Mouse (Mus musculus): ENCODE data around the gene Tgfb1i1. TPM values are rescaled to one million over a fixed set of nuclear protein-coding genes. Genes with fewer than 3 reads are reported as not detected.

The Tgfb1i1 gene
- total RNA-seq, 4 experiments from 2014 or later = 16.0 to 17.2 (median 16.5) TPM

DNA sequence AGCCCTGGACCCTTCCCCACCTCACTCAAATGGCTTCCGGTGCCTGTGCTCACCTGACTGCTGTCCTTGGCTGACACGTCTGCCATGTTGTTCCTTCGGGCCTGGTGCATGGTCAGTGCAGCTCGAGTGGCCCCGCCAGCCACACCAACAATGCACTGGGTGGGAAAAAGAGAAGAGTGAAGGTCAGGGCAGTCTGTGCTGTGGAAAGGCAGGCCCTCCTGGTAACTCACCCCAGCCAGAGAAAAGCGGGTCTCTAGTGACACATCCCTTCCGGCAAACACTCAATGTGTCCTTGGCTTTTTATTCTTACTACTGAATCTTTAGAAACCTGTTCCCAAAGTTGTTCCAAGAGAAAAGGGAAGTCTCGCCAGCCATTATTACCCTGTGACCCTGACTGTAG, 38.4 kb downstream of the Tgfb1i1 start:
- DNase-seq (ENCODE audit: low spot score in 2 of 2) = no peak

DNA sequence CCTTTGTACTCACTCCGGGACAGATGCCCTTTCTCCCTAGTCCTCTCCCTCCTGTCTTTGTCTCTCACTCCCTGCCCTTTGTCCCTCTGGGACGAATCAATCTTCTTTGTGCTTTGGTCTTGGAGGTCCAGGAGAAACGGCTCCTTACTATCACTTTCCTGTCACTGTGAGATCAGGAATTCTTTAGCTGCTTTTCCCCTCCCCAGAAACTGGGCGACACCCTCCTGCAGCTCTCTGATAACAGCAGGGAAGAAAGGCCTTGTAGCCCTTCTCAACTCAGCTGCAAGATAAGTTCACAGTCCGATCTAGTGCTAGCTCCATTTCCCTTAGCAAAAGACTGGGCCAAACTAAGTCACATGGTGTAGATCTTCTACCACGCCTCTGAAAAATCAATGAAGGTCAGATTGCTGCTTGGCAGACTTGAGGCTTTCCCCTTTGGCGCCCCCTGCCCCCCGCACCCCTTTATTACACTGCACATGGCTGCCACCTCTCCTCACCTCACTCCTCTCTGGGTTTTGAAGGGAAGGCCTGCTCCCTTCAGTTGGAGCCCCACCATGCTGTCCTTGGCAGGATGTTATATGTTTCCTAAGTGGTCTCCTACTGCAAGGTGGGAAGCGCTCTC, 42.4 kb downstream of the Tgfb1i1 start:
- no peak for DNase-seq (ENCODE audit: low spot score in 2 of 2)

DNA sequence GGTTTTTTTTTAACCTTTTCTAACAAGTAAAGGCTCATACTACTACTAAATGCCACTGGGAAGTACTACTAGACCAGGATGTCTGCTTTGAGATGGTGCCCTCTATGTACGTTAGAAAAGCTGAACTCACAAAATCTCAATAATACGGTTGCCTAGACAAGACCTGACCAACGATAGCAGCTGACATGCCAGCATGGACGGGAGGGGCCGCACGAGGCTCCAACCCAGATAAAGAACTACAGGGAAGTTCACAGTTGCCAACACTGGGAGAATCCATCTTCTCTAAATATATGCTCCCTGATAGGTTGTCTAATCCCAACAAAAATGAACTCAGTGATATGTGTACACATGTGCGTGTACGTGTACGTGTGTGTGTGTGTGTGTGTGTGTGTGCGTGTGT, 48.2 kb downstream of the Tgfb1i1 start:
- no peak for DNase-seq (ENCODE audit: low spot score in 2 of 2)

DNA sequence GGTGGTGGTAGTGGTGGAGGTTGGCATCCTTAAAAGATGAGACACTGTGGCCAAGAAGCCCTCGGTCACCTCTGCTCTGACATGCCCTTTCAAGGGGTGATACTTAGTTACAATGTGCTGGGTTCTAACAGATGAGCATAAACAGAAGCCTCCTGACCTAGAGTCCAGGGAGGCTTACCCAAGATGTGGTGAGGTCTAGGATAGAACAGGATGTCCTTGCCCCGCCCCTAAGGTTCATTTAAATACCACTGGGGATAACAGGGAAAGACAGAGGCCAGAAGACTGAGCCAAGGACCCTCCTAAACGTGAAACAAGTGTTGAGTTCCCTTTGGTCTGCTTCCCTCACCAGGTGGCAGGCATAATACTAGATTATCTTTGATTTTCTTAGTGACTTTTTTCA, 49.9 kb downstream of the Tgfb1i1 start:
- DNase-seq (ENCODE audit: low spot score in 2 of 2) = no peak

DNA sequence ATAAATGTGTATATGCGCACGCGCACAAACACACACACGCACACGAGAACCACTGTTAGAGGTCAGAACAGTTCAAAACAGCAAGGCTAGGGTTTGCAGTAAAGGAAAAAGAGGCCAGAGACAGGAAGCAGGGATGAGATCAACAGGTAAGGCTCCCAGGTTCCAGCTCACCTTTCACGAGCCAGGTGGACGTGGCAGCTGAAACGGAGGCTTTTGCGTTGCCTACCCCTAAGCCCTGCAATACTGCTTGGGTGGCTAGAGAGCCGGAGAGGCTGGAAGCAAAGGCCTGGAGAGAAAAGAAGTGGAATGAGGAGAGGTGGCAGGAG, 50.6 kb downstream of the Tgfb1i1 start:
- DNase-seq (ENCODE audit: low spot score in 2 of 2) = no peak

DNA sequence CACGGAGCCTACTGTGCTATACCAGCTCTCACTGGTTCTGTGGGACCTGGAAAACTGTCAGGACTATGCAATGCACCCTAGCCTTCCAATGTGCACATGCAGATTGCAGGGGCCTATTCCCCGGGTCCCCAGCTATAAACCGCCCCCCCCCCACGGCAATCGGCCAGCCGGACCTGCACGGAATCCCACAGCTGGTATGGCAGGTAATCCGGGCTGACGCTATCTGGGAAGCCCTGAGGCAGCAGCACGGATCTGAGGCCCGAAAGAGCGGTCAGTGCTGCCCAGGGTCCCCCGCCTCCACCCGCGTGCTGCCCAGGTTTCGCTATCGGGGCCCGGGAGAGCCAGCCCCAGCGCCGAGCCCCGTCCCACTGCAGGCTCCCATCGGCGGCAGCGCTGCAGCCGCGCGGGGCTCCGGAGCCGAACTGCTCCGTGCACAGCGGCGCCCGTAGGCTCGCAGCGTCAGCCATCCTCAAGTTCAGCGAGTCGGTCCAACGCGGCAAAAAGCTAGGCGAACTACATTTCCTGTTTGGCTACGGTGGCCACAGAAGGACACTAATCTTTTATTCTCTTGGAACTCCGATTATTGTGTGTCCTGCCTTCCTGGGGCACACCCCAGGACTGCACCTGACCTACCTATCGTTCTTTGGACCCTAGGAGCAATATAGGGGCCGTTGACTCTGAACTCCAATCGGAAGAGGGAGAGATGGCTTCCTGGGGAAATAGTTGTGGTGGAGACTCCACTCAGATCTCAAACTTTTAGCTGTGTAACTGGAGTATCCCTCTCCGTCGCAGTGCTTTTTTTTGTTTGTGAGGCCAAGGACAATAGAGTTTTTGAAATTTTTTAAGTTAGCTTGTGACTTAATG, 51.2 kb downstream of the Tgfb1i1 start, which contains the start of gene BC017158:
TSS of gene BC017158 (minus strand) at position 554 of the 864 bp plus-strand sequence.
- peak; percentile 46 to 60 for DNase-seq (ENCODE audit: low spot score in 2 of 2)

DNA sequence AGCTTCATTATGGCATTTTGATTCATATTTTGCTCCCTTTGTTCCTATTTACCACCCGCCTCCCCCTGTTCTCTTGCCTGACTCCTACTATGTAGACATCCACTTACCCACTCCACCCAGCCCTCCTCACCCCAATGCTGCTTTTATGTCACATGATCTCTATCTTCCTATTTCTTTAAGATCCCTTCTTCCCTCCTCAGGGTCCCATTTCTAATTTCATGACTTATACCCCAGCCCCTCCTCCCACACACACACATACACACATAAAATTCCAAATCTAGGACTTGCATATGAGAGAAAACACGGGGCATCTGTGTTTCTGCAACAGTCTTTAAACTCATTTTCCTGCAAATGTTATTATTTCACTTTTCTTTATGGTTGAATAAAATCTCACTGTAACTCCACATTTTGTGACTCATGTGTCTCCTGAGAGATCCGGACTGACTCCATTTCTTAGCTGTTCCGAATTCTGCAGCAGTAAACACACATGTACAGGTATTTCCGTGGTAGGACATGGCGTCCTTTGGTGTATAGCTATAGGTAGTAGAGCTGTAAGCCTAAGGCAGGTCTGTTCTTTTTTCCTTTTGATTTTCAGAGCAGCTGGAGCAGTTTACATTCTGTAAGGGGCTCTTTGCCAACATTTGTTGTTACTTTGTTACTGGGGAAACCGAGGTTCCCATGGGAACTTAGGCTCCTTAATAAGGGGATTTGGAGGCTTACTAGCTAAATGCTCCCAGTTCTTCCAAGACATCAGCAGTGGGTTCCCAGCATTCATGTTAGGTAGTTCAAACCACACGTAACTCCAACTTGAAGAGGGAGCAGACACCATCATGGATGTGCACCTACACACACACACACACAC, 52.1 kb downstream of the Tgfb1i1 start:
- no peak for DNase-seq (ENCODE audit: low spot score in 2 of 2)

DNA sequence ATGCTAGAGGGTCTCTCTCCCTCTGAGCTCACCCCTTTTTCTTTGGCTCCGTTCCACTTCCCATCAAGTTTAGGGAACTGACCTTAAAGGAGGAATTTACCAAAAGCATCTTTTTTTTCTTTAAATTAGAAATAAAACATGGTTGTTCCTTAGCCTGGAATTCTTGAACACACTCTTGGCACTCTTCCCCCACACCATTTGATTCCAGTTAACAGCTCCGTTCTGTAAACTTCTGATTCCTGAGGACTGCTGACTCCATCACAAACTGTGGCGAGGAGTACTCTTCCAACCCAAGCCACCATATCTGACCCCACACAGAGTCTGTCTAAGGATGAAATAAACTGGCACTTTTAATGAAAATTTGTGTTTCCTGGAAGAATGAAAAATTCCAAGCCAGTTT, 54.3 kb downstream of the Tgfb1i1 start:
- DNase-seq (ENCODE audit: low spot score in 2 of 2) = no peak

DNA sequence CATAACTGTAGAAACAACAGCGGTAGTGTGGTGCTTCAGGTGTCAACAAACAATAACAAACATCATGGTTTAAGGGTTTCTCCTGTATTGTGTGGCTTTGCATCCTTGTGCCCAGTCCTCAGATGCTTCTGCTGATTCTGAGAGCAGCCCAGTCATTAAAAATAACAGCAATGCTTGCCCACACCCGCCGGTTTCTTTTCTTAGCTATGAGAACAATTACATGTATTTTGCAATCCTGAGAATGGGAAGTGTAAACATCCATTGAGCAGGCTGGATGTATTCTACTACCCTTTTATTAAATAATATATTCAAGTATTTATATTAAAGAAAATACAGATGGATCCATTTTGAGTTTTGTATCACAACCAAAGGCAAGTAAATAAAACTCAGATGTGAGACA, 55.5 kb downstream of the Tgfb1i1 start:
- DNase-seq (ENCODE audit: low spot score in 2 of 2) = no peak

DNA sequence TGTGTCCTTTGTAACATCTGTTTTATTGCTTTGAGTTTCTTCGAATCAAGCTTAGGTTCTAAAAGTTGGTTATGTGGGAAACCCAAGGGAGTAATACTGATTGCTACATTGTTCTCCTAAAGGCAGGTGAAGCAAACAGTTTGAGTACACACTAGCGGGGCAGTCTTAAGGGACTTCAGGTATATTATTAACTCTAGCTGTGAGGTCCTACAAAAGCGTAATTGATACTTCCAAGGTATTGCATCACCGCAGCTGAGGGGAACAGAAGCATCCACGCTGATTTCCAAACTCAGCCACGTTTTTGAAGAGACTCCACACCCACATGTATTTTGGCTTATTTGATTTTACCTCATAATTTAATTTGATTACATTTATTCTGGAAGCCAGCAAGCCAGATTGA, 57.6 kb downstream of the Tgfb1i1 start:
- DNase-seq (ENCODE audit: low spot score in 2 of 2) = no peak

DNA sequence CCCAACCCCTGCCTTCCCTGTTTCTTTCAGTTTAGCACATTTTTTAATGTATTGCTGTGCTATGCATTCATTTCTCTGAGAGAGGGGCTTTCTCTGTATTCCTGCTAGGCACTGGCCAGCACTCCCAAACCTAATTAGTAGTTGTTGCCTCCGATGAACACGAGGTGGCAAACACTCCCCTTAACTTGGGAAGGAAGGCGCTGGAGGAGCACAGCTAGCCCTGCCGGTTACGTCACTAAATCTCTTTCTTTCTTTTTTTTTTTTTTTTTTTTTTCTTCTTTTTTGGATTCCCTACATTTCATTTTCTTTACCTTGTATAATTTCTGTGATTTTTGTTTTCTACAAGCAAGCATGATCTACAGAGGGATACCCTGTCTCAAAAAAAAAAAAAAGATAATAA, 58.3 kb downstream of the Tgfb1i1 start:
- no peak for DNase-seq (ENCODE audit: low spot score in 2 of 2)

Small RNA genes lying within 50 kb of the gene (microRNA-seq; reads per million reads assigned to microRNA genes)
- 1.1 to 3.3 reads per million in 2 experiments for gene Mir3103

Other genes with a start within 250 kb of the Tgfb1i1 start
- gene Trim72, start 242.9 kb upstream of the Tgfb1i1 start, total RNA-seq (2022) = 1 to 10 TPM in 3 of 4 experiments, under 1 TPM in 1; 0.96 to 1.5 (median 1.4) TPM
- 10 to 100 TPM; 11.2 to 21.7 (median 15.7) TPM for gene Itgam, start 184.2 kb upstream of the Tgfb1i1 start, total RNA-seq (2022)
- gene Gm49368, start 184.1 kb upstream of the Tgfb1i1 start, total RNA-seq (2022) = under 1 TPM in 2 of 4 experiments, not detected in 2; 0.14 to 0.18 TPM
- gene Itgax, start 117.3 kb upstream of the Tgfb1i1 start, total RNA-seq (2022) = 10 to 100 TPM in 2 of 4 experiments, under 1 TPM in 2; 0.26 to 22.1 (median 9.0) TPM
- gene Itgad, start 92.4 kb upstream of the Tgfb1i1 start, total RNA-seq (2022) = 1 to 10 TPM in 1 of 4 experiments, under 1 TPM in 1, not detected in 2; 0.66 to 1.4 TPM
- 10 to 100 TPM in 2 of 4 experiments, 1 to 10 TPM in 2; 4.5 to 14.1 (median 9.5) TPM for gene Cox6a2, start 40.4 kb upstream of the Tgfb1i1 start, total RNA-seq (2022)
- 10 to 100 TPM; 14.2 to 16.8 (median 14.9) TPM for gene Armc5, start 9.5 kb upstream of the Tgfb1i1 start, total RNA-seq (2022)
- 1 to 10 TPM; 3.9 to 5.0 (median 4.4) TPM for gene 9130023H24Rik, start 8.8 kb upstream of the Tgfb1i1 start, total RNA-seq (2022)
- not detected for gene Slc5a2, start 18.8 kb downstream of the Tgfb1i1 start, total RNA-seq (2022)
- gene BC017158, start 51.4 kb downstream of the Tgfb1i1 start, total RNA-seq (2022) = 10 to 100 TPM; 25.7 to 29.4 (median 28.9) TPM
- gene Rgs10, start 171.9 kb downstream of the Tgfb1i1 start, total RNA-seq (2022) = 10 to 100 TPM; 50.1 to 65.5 (median 59.0) TPM
- gene Tial1, start 214.9 kb downstream of the Tgfb1i1 start, total RNA-seq (2022) = 100 to 1,000 TPM in 1 of 4 experiments, 10 to 100 TPM in 3; 95.4 to 105 (median 96.3) TPM

Data from left cerebral cortex, adult 8-10 months (tissue).